Mouse (Mus musculus): ENCODE results near the gene Pik3cg. TPM values are rescaled to one million over a fixed set of nuclear protein-coding genes. Genes with fewer than 3 reads are reported as not detected.

The Pik3cg gene
- polyA plus RNA-seq, 1 experiment from 2014 or later, result 3.3 TPM

- Histone ChIP-seq H3K4me3 (no peak overlapping the region), H3K36me3 (no peaks in the 10 kb centered on the region), H3K9ac (no peak overlapping the region), H3K4me2 (no peak overlapping the region), H3K4me1 (no peaks in the 10 kb centered on the region), H3K27me3 (no peaks in the 10 kb centered on the region), H3K9me3 (no peaks in the 10 kb centered on the region), H3K27ac (no peak overlapping the region)
- 90% methylated on average over 7 of the region's 7 CpGs for WGBS
- no peak for ATAC-seq (ENCODE audit: insufficient number of reproducible peaks, low FRiP score, low TSS enrichment, low read depth)
Observed at GRCm38 (mm10) chr12:32222758-32223385, 14.4 kb upstream of the Pik3cg start.

- Histone ChIP-seq H3K27ac (no peak overlapping the region), H3K27me3 (no peaks in the 10 kb centered on the region), H3K4me1 (no peaks in the 10 kb centered on the region), H3K4me3 (no peak overlapping the region), H3K36me3 (no peaks in the 10 kb centered on the region), H3K9me3 (no peaks in the 10 kb centered on the region), H3K9ac (no peak overlapping the region), H3K4me2 (no peak overlapping the region)
- WGBS, result 50% methylated on average over 1 of the region's 1 CpGs
- ATAC-seq (ENCODE audit: insufficient number of reproducible peaks, low FRiP score, low TSS enrichment, low read depth), result no peak
Observed at GRCm38 (mm10) chr12:32220387-32220786, 11.9 kb upstream of the Pik3cg start.

GRCm38 (mm10) chr12:32215143-32215542 is 6.7 kb upstream of the Pik3cg start:
- no peaks in the 10 kb centered on the region for H3K4me1 ChIP-seq
- no peak overlapping the region for H3K4me3 ChIP-seq
- H3K36me3 ChIP-seq, result no peaks in the 10 kb centered on the region
- H3K9ac ChIP-seq, result no peak overlapping the region
- H3K4me2 ChIP-seq, result no peak overlapping the region
- 63% methylated on average over 6 of the region's 6 CpGs for WGBS
- H3K27me3 ChIP-seq, result no peaks in the 10 kb centered on the region
- ATAC-seq (ENCODE audit: insufficient number of reproducible peaks, low FRiP score, low TSS enrichment, low read depth), result no peak
- no peak overlapping the region for H3K27ac ChIP-seq
- no peaks in the 10 kb centered on the region for H3K9me3 ChIP-seq

GRCm38 (mm10) chr12:32212702-32213101 is 4.2 kb upstream of the Pik3cg start:
- H3K36me3 ChIP-seq, result no peaks in the 10 kb centered on the region
- 70% methylated on average over 5 of the region's 5 CpGs for WGBS
- H3K9me3 ChIP-seq, result no peaks in the 10 kb centered on the region
- no peak for ATAC-seq (ENCODE audit: insufficient number of reproducible peaks, low FRiP score, low TSS enrichment, low read depth)
- no peaks in the 10 kb centered on the region for H3K4me1 ChIP-seq
- no peak overlapping the region for H3K27ac ChIP-seq
- no peak overlapping the region for H3K4me2 ChIP-seq
- no peak overlapping the region for H3K9ac ChIP-seq
- no peaks in the 10 kb centered on the region for H3K27me3 ChIP-seq
- H3K4me3 ChIP-seq, result no peak overlapping the region

GRCm38 (mm10) chr12:32212156-32212555 is 3.7 kb upstream of the Pik3cg start:
- no peak overlapping the region for H3K4me3 ChIP-seq
- no peak for ATAC-seq (ENCODE audit: insufficient number of reproducible peaks, low FRiP score, low TSS enrichment, low read depth)
- H3K27me3 ChIP-seq, result no peaks in the 10 kb centered on the region
- 73% methylated on average over 5 of the region's 5 CpGs for WGBS
- no peak overlapping the region for H3K27ac ChIP-seq
- no peaks in the 10 kb centered on the region for H3K36me3 ChIP-seq
- H3K9ac ChIP-seq, result no peak overlapping the region
- no peaks in the 10 kb centered on the region for H3K9me3 ChIP-seq
- no peak overlapping the region for H3K4me2 ChIP-seq
- H3K4me1 ChIP-seq, result no peaks in the 10 kb centered on the region

GRCm38 (mm10) chr12:32211257-32211656 is 2.8 kb upstream of the Pik3cg start:
- Histone ChIP-seq H3K4me1 (no peaks in the 10 kb centered on the region), H3K9me3 (no peaks in the 10 kb centered on the region), H3K9ac (no peak overlapping the region), H3K36me3 (no peaks in the 10 kb centered on the region), H3K27me3 (no peaks in the 10 kb centered on the region), H3K4me3 (no peak overlapping the region), H3K27ac (no peak overlapping the region), H3K4me2 (no peak overlapping the region)
- WGBS, result 71% methylated on average over 4 of the region's 4 CpGs
- ATAC-seq (ENCODE audit: insufficient number of reproducible peaks, low FRiP score, low TSS enrichment, low read depth), result no peak

- Histone ChIP-seq H3K4me2 (no peak overlapping the region), H3K36me3 (no peaks in the 10 kb centered on the region), H3K4me3 (no peak overlapping the region), H3K9me3 (no peaks in the 10 kb centered on the region), H3K4me1 (no peaks in the 10 kb centered on the region), H3K27me3 (no peaks in the 10 kb centered on the region), H3K9ac (no peak overlapping the region), H3K27ac (peak overlapping the region; percentile 47)
- WGBS, result 60% methylated on average over 2 of the region's 2 CpGs
- ATAC-seq (ENCODE audit: insufficient number of reproducible peaks, low FRiP score, low TSS enrichment, low read depth), result no peak
Observed at GRCm38 (mm10) chr12:32208951-32209350, 492 bp upstream of the Pik3cg start.

GRCm38 (mm10) chr12:32207141-32207540 is 1.3 kb downstream of the Pik3cg start:
- Histone ChIP-seq H3K27ac (no peak overlapping the region), H3K36me3 (no peaks in the 10 kb centered on the region), H3K9me3 (no peaks in the 10 kb centered on the region), H3K4me2 (no peak overlapping the region), H3K27me3 (no peaks in the 10 kb centered on the region), H3K4me1 (no peaks in the 10 kb centered on the region), H3K9ac (no peak overlapping the region), H3K4me3 (no peak overlapping the region)
- 62% methylated on average over 3 of the region's 3 CpGs for WGBS
- ATAC-seq (ENCODE audit: insufficient number of reproducible peaks, low FRiP score, low TSS enrichment, low read depth), result no peak

- no peaks in the 10 kb centered on the region for H3K4me1 ChIP-seq
- no peak for ATAC-seq (ENCODE audit: insufficient number of reproducible peaks, low FRiP score, low TSS enrichment, low read depth)
Observed at GRCm38 (mm10) chr12:32203695-32204094, 4.8 kb downstream of the Pik3cg start.

GRCm38 (mm10) chr12:32202583-32202982 is 5.9 kb downstream of the Pik3cg start:
- Histone ChIP-seq H3K4me3 (no peak overlapping the region), H3K27me3 (no peaks in the 10 kb centered on the region), H3K4me2 (no peak overlapping the region), H3K9ac (no peak overlapping the region), H3K36me3 (no peaks in the 10 kb centered on the region), H3K4me1 (no peaks in the 10 kb centered on the region), H3K27ac (no peak overlapping the region), H3K9me3 (no peaks in the 10 kb centered on the region)
- ATAC-seq (ENCODE audit: insufficient number of reproducible peaks, low FRiP score, low TSS enrichment, low read depth), result no peak
- 85% methylated on average over 5 of the region's 5 CpGs for WGBS

More at GRCm38 (mm10) chr12:32203695-32204094, 4.8 kb downstream of the Pik3cg start:
- Histone ChIP-seq H3K27me3 (no peaks in the 10 kb centered on the region), H3K9me3 (no peaks in the 10 kb centered on the region), H3K4me2 (no peak overlapping the region), H3K36me3 (no peaks in the 10 kb centered on the region), H3K9ac (no peak overlapping the region), H3K4me3 (no peak overlapping the region), H3K27ac (no peak overlapping the region)
- 48% methylated on average over 8 of the region's 8 CpGs for WGBS

- Histone ChIP-seq H3K4me3 (no peak overlapping the region), H3K27ac (no peak overlapping the region), H3K4me2 (no peak overlapping the region), H3K36me3 (no peaks in the 10 kb centered on the region), H3K4me1 (no peaks in the 10 kb centered on the region), H3K9ac (no peak overlapping the region), H3K27me3 (no peaks in the 10 kb centered on the region), H3K9me3 (no peaks in the 10 kb centered on the region)
- WGBS, result 92% methylated on average over 7 of the region's 7 CpGs
- ATAC-seq (ENCODE audit: insufficient number of reproducible peaks, low FRiP score, low TSS enrichment, low read depth), result no peak
Observed at GRCm38 (mm10) chr12:32201932-32202331, 6.5 kb downstream of the Pik3cg start.

- ATAC-seq (ENCODE audit: insufficient number of reproducible peaks, low FRiP score, low TSS enrichment, low read depth), result no peak
- Histone ChIP-seq H3K36me3 (no peaks in the 10 kb centered on the region), H3K9ac (no peak overlapping the region), H3K27ac (no peak overlapping the region), H3K4me1 (no peaks in the 10 kb centered on the region), H3K4me3 (no peak overlapping the region), H3K27me3 (no peaks in the 10 kb centered on the region), H3K9me3 (no peaks in the 10 kb centered on the region), H3K4me2 (no peak overlapping the region)
- 89% methylated on average over 6 of the region's 6 CpGs for WGBS
Observed at GRCm38 (mm10) chr12:32201070-32201585, 7.3 kb downstream of the Pik3cg start.
